ENCODE assay signal across 20 mouse cellular contexts in genomic region chr16:79400100-79400499, GRCm38 (mm10).
"Had no signal": no experiment of that assay in that cellular context is flagged by ENCODE, and none has a peak within 500 bp of the region (broad histone marks: within the 10 kb centered on the region; RNA-seq: fewer than 3 reads in every experiment).

No protein-coding gene starts in this region.

- H3K36me3 ChIP-seq: limb, embryonic 12.5 days; limb, embryonic 15.5 days; midbrain, embryonic 13.5 days; stomach, embryonic 15.5 days had no signal

- H3K9me3 ChIP-seq: limb, embryonic 12.5 days; limb, embryonic 15.5 days; midbrain, embryonic 13.5 days; stomach, embryonic 15.5 days had no signal

- H3K4me1 ChIP-seq: limb, embryonic 12.5 days; limb, embryonic 15.5 days; stomach, embryonic 15.5 days had no signal

- H3K27me3 ChIP-seq: limb, embryonic 12.5 days; limb, embryonic 15.5 days; midbrain, embryonic 13.5 days; stomach, embryonic 15.5 days had no signal

- H3K9ac ChIP-seq: limb, embryonic 12.5 days; limb, embryonic 15.5 days; liver, embryonic 14.5 days; liver, postnatal 0 days; lung, embryonic 14.5 days; midbrain, embryonic 13.5 days; stomach, embryonic 15.5 days had no signal

- H3K27ac ChIP-seq: limb, embryonic 12.5 days; limb, embryonic 15.5 days; liver, embryonic 14.5 days; macrophage; midbrain, embryonic 13.5 days; stomach, embryonic 15.5 days had no signal

- ATAC-seq: intestine, embryonic 16.5 days; liver, postnatal 0 days; lung, postnatal 0 days; midbrain, embryonic 13.5 days had no signal

- H3K4me3 ChIP-seq: limb, embryonic 12.5 days; limb, embryonic 15.5 days; midbrain, embryonic 13.5 days; stomach, embryonic 15.5 days had no signal

- H3K4me2 ChIP-seq: limb, embryonic 12.5 days; limb, embryonic 15.5 days; liver, embryonic 11.5 days; lung, embryonic 14.5 days; midbrain, embryonic 13.5 days; stomach, embryonic 15.5 days had no signal

- DNase-seq: kidney, adult 18-20 months; kidney, adult 9 months; kidney, postnatal 14 days; kidney, postnatal 4 days; left cerebral cortex, postnatal 4 days; liver, postnatal 0 days; lung, embryonic 14.5 days; retina, postnatal 1 day; right cerebral cortex, postnatal 25 days; spleen, adult 18-20 months; thymus, postnatal 25 days had no signal
